Mouse (Mus musculus): ENCODE data around the gene Fhl4. TPM values are rescaled to one million over a fixed set of nuclear protein-coding genes. Genes with fewer than 3 reads are reported as not detected.

Fhl4 gene
- total RNA-seq, 2 experiments from 2014 or later = 0.54 to 0.68 TPM

Other genes with a start within 250 kb of the Fhl4 start
- gene Ric8b, start 184.9 kb downstream of the Fhl4 start, total RNA-seq (2021) = 10 to 100 TPM; 42.0 to 48.3 TPM
- 10 to 100 TPM; 23.6 to 30.1 TPM for gene Tmem263, start 132 bp upstream of the Fhl4 start, total RNA-seq (2021)
- 10 to 100 TPM; 10.2 to 11.6 TPM for gene Mterf2, start 25.5 kb upstream of the Fhl4 start, total RNA-seq (2021)
- gene Cry1, start 82.6 kb upstream of the Fhl4 start, total RNA-seq (2021) = 10 to 100 TPM; 10.8 to 14.1 TPM